Mouse (Mus musculus): ENCODE data around the gene Manf. TPM values are rescaled to one million over a fixed set of nuclear protein-coding genes. Genes with fewer than 3 reads are reported as not detected.

Manf gene
- total and polyA plus RNA-seq, 3 experiments: 181 to 358 (median 292) TPM

DNA sequence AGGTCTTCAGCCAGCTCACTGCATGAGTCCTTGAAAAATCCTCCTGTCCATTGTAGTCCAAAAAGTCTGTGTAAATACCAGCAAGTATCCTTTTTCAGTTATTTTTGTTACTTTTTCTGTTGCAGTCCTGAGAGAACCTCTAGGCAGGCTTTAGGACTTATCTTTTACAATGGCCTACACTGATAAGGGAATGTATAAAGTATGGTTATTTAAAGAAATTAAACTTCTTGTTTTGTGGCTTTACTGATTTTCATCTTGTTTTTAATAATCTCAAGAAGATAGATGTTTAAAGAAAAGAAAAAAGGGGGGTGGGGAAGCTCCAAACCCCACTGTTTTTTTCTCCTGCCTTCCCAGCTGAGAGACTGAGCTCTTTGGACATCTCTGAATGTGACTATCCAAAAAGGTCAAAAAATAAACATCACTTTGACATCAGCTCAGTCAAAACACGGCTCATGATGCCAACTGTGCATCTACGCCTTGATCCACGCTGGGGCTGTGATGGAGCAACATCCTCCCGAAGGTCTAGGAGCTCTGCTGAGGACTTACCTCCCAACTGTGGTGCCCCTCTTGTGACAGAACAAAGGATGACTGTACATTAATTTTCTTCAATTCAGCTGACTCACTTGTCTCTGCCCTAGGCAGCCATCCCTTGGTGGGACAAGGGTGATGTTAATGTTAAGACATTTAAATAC lies 11.5 kb upstream of the Manf start:
- H3K36me3 ChIP-seq (replicated peaks in 1 of 2; ENCODE audit: control insufficient read depth in 1 of 2, insufficient read depth in 1 of 2, low read length in 1 of 2): no peaks in the 10 kb centered on the region
- H3K27me3 ChIP-seq (replicated peaks): peaks cover 54% of the 10 kb centered on the region
- H3K4me2 ChIP-seq (ENCODE audit: insufficient read depth, low read depth, poor library complexity, severe bottlenecking): no peak overlapping the region
- H3K79me2 ChIP-seq (replicated peaks; ENCODE audit: control insufficient read depth, extremely low read depth, insufficient read depth, poor library complexity, severe bottlenecking): no peaks in the 10 kb centered on the region
- TF ChIP-seq MXI1 (IDR thresholded peaks at IDR 0.05; ENCODE audit: low read depth, low read length) (no peak), UBTF (IDR thresholded peaks at IDR 0.05; ENCODE audit: low read depth, low read length) (no peak), TBP (conservative IDR thresholded peaks at IDR 0.05; ENCODE audit: low read depth, low read length) (no peak), IRF4 (IDR thresholded peaks at IDR 0.05; ENCODE audit: low read depth, low read length) (no peak), RCOR1 (conservative IDR thresholded peaks at IDR 0.05; ENCODE audit: low read depth, low read length) (no peak), MEF2A (IDR thresholded peaks at IDR 0.05; ENCODE audit: borderline replicate concordance, low read depth, low read length) (no peak), NRF1 (IDR thresholded peaks at IDR 0.05; ENCODE audit: low read depth, low read length) (no peak), ZKSCAN1 (IDR thresholded peaks at IDR 0.05; ENCODE audit: borderline replicate concordance, low read depth, low read length) (no peak), ELF1 (IDR thresholded peaks at IDR 0.05; ENCODE audit: low read depth, low read length) (no peak)
- no peaks in the 10 kb centered on the region for H3K4me1 ChIP-seq (ENCODE audit: control insufficient read depth in 1 of 2, insufficient read depth in 2 of 2)
- DNase-seq (ENCODE audit: extremely low read depth): no peak
- dilution Hi-C loops (cut with MboI; ENCODE audit: extremely low pct_ligation_motif_present, extremely low pct_unique_long_range_greater_than_20kb, low sequenced_read_pairs) (no loop called here), in situ Hi-C loops (cut with MboI; ENCODE audit: low pct_ligation_motif_present, low pct_unique_long_range_greater_than_20kb, low sequenced_read_pairs) (no loop called here)
- H3K27ac ChIP-seq (ENCODE audit: insufficient read depth, low read depth): no peak overlapping the region
- H3K9ac ChIP-seq (ENCODE audit: insufficient read depth, low read depth): no peak overlapping the region
- H3K4me3 ChIP-seq (replicated peaks in 1 of 3; ENCODE audit: low read depth in 2 of 3, low read length in 2 of 3, poor library complexity in 1 of 3): no peak overlapping the region
- H3K9me3 ChIP-seq (replicated peaks; ENCODE audit: low read length): no peaks in the 10 kb centered on the region

DNA sequence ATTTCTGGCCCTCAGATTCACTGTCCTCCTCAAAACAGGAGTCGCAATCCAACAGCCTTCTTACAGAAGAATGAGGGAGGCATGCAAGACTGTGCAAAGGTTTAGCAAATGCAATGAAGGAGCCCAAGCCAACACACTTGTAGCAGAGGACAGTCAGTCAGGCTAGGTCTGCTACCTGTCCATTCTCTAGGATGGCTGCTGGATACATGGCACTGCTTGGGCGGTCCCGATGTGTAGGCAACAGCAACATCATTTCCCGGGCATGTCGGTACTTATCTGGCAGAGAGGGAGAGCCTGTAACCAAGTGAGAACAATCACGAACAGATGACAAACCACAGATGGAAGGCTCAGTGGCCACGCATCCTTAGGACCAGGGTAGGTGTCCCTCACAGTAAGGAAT lies 9.8 kb upstream of the Manf start:
- H3K27me3 ChIP-seq (replicated peaks): peaks cover 61% of the 10 kb centered on the region
- H3K4me3 ChIP-seq (replicated peaks in 1 of 3; ENCODE audit: low read depth in 2 of 3, low read length in 2 of 3, poor library complexity in 1 of 3): no peak overlapping the region
- no peak for DNase-seq (ENCODE audit: extremely low read depth)
- in situ Hi-C loops (cut with MboI; ENCODE audit: low pct_ligation_motif_present, low pct_unique_long_range_greater_than_20kb, low sequenced_read_pairs) (no loop called here), dilution Hi-C loops (cut with MboI; ENCODE audit: extremely low pct_ligation_motif_present, extremely low pct_unique_long_range_greater_than_20kb, low sequenced_read_pairs) (no loop called here)
- no peak overlapping the region for H3K4me2 ChIP-seq (ENCODE audit: insufficient read depth, low read depth, poor library complexity, severe bottlenecking)
- no peak overlapping the region for H3K9ac ChIP-seq (ENCODE audit: insufficient read depth, low read depth)
- TF ChIP-seq CTCF (conservative IDR thresholded peaks at IDR 0.05 in 1 of 2, IDR thresholded peaks at IDR 0.05 in 1 of 2; ENCODE audit: low read depth in 2 of 2, low read length in 2 of 2) (no peak), MXI1 (IDR thresholded peaks at IDR 0.05; ENCODE audit: low read depth, low read length) (no peak), TBP (conservative IDR thresholded peaks at IDR 0.05; ENCODE audit: low read depth, low read length) (no peak), MYC (IDR thresholded peaks at IDR 0.05; ENCODE audit: low read depth, low read length) (no peak), POLR2AphosphoS2 (IDR thresholded peaks at IDR 0.05; ENCODE audit: low read depth, low read length) (no peak)
- no peak overlapping the region for H3K27ac ChIP-seq (ENCODE audit: insufficient read depth, low read depth)
- no peaks in the 10 kb centered on the region for H3K9me3 ChIP-seq (replicated peaks; ENCODE audit: low read length)
- H3K79me2 ChIP-seq (replicated peaks; ENCODE audit: control insufficient read depth, extremely low read depth, insufficient read depth, poor library complexity, severe bottlenecking): no peaks in the 10 kb centered on the region
- H3K36me3 ChIP-seq (replicated peaks in 1 of 2; ENCODE audit: control insufficient read depth in 1 of 2, insufficient read depth in 1 of 2, low read length in 1 of 2): no peaks in the 10 kb centered on the region
- H3K4me1 ChIP-seq (ENCODE audit: control insufficient read depth in 1 of 2, insufficient read depth in 2 of 2): no peaks in the 10 kb centered on the region

GRCm38 (mm10) chr9:106898901-106899300 lies 7.1 kb upstream of the Manf start:
- Histone ChIP-seq H3K36me3 (replicated peaks in 1 of 2; ENCODE audit: control insufficient read depth in 1 of 2, insufficient read depth in 1 of 2, low read length in 1 of 2) (no peaks in the 10 kb centered on the region), H3K9me3 (replicated peaks; ENCODE audit: low read length) (no peaks in the 10 kb centered on the region), H3K9ac (ENCODE audit: insufficient read depth, low read depth) (no peak overlapping the region), H3K79me2 (replicated peaks; ENCODE audit: control insufficient read depth, extremely low read depth, insufficient read depth, poor library complexity, severe bottlenecking) (no peaks in the 10 kb centered on the region), H3K27ac (ENCODE audit: insufficient read depth, low read depth) (no peak overlapping the region), H3K4me1 (ENCODE audit: control insufficient read depth in 1 of 2, insufficient read depth in 2 of 2) (0 out of 4 replicates have a peak, but pooled peaks cover 0 to 2% of the 10 kb centered on the region in 2 experiments), H3K27me3 (replicated peaks) (peaks cover 64% of the 10 kb centered on the region), H3K4me2 (ENCODE audit: insufficient read depth, low read depth, poor library complexity, severe bottlenecking) (no peak overlapping the region), H3K4me3 (replicated peaks in 1 of 3; ENCODE audit: low read depth in 2 of 3, low read length in 2 of 3, poor library complexity in 1 of 3) (no peak overlapping the region)
- in situ Hi-C loops (cut with MboI; ENCODE audit: low pct_ligation_motif_present, low pct_unique_long_range_greater_than_20kb, low sequenced_read_pairs) (no loop called here), dilution Hi-C loops (cut with MboI; ENCODE audit: extremely low pct_ligation_motif_present, extremely low pct_unique_long_range_greater_than_20kb, low sequenced_read_pairs) (no loop called here)
- DNase-seq (ENCODE audit: extremely low read depth): no peak
- TF ChIP-seq EP300 (IDR thresholded peaks at IDR 0.05; ENCODE audit: low read length) (no peak), TCF12 (IDR thresholded peaks at IDR 0.05; ENCODE audit: low read depth, low read length) (no peak), MEF2A (IDR thresholded peaks at IDR 0.05; ENCODE audit: borderline replicate concordance, low read depth, low read length) (no peak), CHD2 (IDR thresholded peaks at IDR 0.05; ENCODE audit: low read length) (no peak), CHD1 (IDR thresholded peaks at IDR 0.05; ENCODE audit: low read depth, low read length) (no peak), MAZ (IDR thresholded peaks at IDR 0.05; ENCODE audit: low read depth, low read length) (no peak), NRF1 (IDR thresholded peaks at IDR 0.05; ENCODE audit: low read depth, low read length) (no peak), RCOR1 (conservative IDR thresholded peaks at IDR 0.05; ENCODE audit: low read depth, low read length) (no peak), ETS1 (conservative IDR thresholded peaks at IDR 0.05; ENCODE audit: low read depth, low read length) (no peak), SIN3A (IDR thresholded peaks at IDR 0.05; ENCODE audit: low read length) (no peak), MAFK (IDR thresholded peaks at IDR 0.05; ENCODE audit: insufficient replicate concordance, low read length) (no peak), KAT2A (IDR thresholded peaks at IDR 0.05; ENCODE audit: insufficient replicate concordance, low read length) (no peak), IRF4 (IDR thresholded peaks at IDR 0.05; ENCODE audit: low read depth, low read length) (no peak), MAX (IDR thresholded peaks at IDR 0.05; ENCODE audit: low read length) (no peak), JUND (conservative IDR thresholded peaks at IDR 0.05; ENCODE audit: low read depth, low read length) (no peak), ZNF384 (IDR thresholded peaks at IDR 0.05; ENCODE audit: low read depth, low read length) (no peak), RAD21 (IDR thresholded peaks at IDR 0.05; ENCODE audit: low read depth, low read length) (no peak)

Data from CH12.LX (cell line).